Mouse (Mus musculus) fibroblast of lung, adult 2 months (primary cell): Measurements from ENCODE around the gene St3gal2.
"Not testable (repeated sequence)": the region's sequence is repeated elsewhere in the genome, so short reads cannot be mapped to it uniquely, and the experiment has no call there.

Source experiments
- DNase-seq: peaks from one replicate; pipeline ENCODE4 v3.0.0-alpha.2; 2011; ENCODE audit warnings: low read depth

The St3gal2 gene

GRCm38 (mm10) chr8:110911576-110912570 is 7.8 kb upstream of the St3gal2 start:
- no peak for DNase-seq

- DNase-seq, result no peak
These were observed 2.3 kb upstream of the St3gal2 start for GRCm38 (mm10) chr8:110917415-110917814.

- DNase-seq, result no peak
These were observed 1.7 kb upstream of the St3gal2 start for GRCm38 (mm10) chr8:110918027-110918426.

- no peak for DNase-seq
These were observed 1.3 kb upstream of the St3gal2 start for GRCm38 (mm10) chr8:110918460-110918859.

- no peak for DNase-seq
These were observed 480 bp downstream of the St3gal2 start for GRCm38 (mm10) chr8:110920032-110920772.

- no peak for DNase-seq
These were observed 1.1 kb downstream of the St3gal2 start for GRCm38 (mm10) chr8:110920773-110921277.

- DNase-seq, result no peak
These were observed 1.9 kb downstream of the St3gal2 start for GRCm38 (mm10) chr8:110921492-110922230.

GRCm38 (mm10) chr8:110925691-110926140 is 6.0 kb downstream of the St3gal2 start:
- DNase-seq, result no peak

GRCm38 (mm10) chr8:110926690-110927089 is 7.0 kb downstream of the St3gal2 start:
- no peak for DNase-seq

DNA sequence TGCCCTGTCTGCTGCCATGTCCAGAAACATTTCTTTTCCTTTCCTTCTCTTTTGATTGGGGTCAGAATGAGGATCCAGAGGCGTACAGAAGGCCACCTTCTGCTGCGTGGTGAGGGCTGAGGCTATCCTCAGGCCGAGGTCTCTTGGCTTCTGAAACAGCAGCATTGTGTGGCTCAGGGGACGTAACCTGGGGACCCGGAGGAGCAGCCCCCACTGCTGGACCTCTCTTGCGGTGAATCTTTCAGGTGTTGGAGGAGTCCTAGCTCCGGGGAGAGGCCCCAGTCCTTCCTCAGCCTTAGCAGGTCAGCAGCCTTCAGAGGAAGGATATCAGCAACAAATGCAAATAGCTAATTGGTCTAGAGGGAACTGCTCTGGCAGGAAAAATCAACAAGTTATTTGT is 8.7 kb downstream of the St3gal2 start:
- no peak for DNase-seq

GRCm38 (mm10) chr8:110929066-110929465 is 9.3 kb downstream of the St3gal2 start:
- DNase-seq, result no peak

- DNase-seq, result not testable (repeated sequence)
These were observed 9.9 kb downstream of the St3gal2 start for GRCm38 (mm10) chr8:110929672-110930071.

- DNase-seq, result no peak
These were observed 11.6 kb downstream of the St3gal2 start for GRCm38 (mm10) chr8:110931176-110931939.

DNA sequence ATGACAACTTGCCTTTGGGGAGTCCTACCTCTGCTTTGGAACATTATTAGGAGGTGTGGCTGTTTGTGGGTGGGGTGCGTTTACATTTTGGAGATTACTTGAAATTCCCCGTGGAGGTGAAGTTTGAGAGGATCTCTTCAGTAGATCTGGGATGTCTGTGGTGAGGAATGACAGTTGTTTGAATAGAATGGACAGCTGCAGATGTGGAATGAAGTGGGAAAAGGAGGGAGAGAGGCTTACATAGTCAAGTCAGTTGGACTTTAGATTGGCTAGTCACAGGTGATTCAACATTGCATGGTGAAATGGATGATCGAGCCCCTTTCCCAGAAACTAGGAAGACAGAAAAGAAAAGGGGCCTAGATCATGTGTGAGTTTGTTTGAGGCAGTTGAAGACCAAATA is 12.7 kb downstream of the St3gal2 start:
- DNase-seq, result no peak

- no peak for DNase-seq
These were observed 13.6 kb downstream of the St3gal2 start for GRCm38 (mm10) chr8:110933272-110933671.

GRCm38 (mm10) chr8:110936217-110936616 is 16.5 kb downstream of the St3gal2 start:
- no peak for DNase-seq

- DNase-seq, result peak; percentile 82
These were observed 19.3 kb downstream of the St3gal2 start for GRCm38 (mm10) chr8:110938882-110939589.

GRCm38 (mm10) chr8:110940682-110941452 is 21.1 kb downstream of the St3gal2 start:
- DNase-seq, result no peak

GRCm38 (mm10) chr8:110941453-110941948 is 21.8 kb downstream of the St3gal2 start:
- peak; percentile 98 for DNase-seq
